Mouse (Mus musculus): ENCODE data around the gene Pex11g. TPM values are rescaled to one million over a fixed set of nuclear protein-coding genes. Genes with fewer than 3 reads are reported as not detected.

The Pex11g gene
- polyA plus RNA-seq (2016; fragmentation: Nextera tagmentation; extraction: Ambion mirVana): 4.9 and 5.1 TPM in 2 replicates

- peak; percentile 95 for ATAC-seq (ENCODE audit: insufficient number of reproducible peaks, low FRiP score)
- H3K36me3 ChIP-seq: no peaks in the 10 kb centered on the region
- H3K9me3 ChIP-seq (replicated peaks): no peaks in the 10 kb centered on the region
- WGBS: 6% methylated on average over 32 of the region's 32 CpGs
- H3K4me1 ChIP-seq (replicated peaks): 0 out of 2 replicates have a peak, but pooled peaks cover 6% of the 10 kb centered on the region
- peak within 1 kb of the TSS; percentile 74 for H3K27ac ChIP-seq (ENCODE audit: poor library complexity, severe bottlenecking)
- peak within 1 kb of the TSS; percentile 51 for H3K4me3 ChIP-seq
- no peaks in the 10 kb centered on the region for H3K27me3 ChIP-seq (replicated peaks)
- peak within 1 kb of the TSS; percentile 69 for H3K4me2 ChIP-seq
- peak within 1 kb of the TSS; percentile 75 for H3K9ac ChIP-seq
These were observed at the start of gene Pex11g for GRCm38 (mm10) chr8:3467006-3467885. Gene Pex11g, minus strand, starts transcription at chr8:3467680.

- peaks cover 5% of the 10 kb centered on the region for H3K4me1 ChIP-seq (replicated peaks)
These were observed 49.6 kb upstream of the Pex11g start for GRCm38 (mm10) chr8:3517117-3517495.

DNA sequence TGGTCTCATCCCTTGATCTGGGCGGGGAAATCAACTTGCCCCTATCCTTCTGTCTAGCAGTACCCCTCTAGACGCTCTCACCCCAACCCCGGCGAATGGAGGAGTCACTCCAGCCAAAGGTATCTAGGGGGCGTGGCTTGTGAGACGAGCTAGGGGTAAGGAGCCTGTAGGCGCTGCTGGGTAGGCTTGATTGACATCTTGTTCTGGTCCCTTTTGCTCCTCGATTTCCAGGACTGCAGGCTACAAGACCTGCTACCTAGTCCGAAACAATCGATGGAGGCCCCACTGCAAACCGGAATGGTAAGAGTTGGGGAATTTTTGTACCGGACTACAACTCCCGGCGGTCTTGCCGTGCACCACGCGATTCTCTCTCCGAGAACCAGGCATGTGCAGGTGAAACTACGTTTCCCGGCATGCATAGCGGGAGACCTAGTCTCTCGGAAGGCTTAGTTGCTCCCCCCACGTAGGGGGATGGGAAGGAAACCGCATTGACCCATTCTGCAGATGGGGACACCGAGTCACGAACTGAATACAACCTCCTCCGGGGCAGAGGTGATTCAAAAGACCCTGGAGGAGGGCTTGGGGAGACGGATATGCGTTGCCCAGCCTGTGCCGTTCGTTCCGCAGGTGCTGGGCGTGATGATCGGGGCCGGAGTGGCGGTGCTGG is 49.1 kb upstream of the Pex11g start:
- under 1% methylated on average over 36 of the region's 36 CpGs for WGBS
- peak; percentile 89 for ATAC-seq (ENCODE audit: insufficient number of reproducible peaks, low FRiP score)
- Histone ChIP-seq H3K27ac (ENCODE audit: poor library complexity, severe bottlenecking) (peak overlapping the region; percentile 48), H3K9ac (peak overlapping the region; percentile 66), H3K36me3 (peaks cover 33% of the 10 kb centered on the region), H3K4me1 (replicated peaks) (peaks cover 5% of the 10 kb centered on the region), H3K4me2 (peak overlapping the region; percentile 92), H3K9me3 (replicated peaks) (no peaks in the 10 kb centered on the region), H3K27me3 (replicated peaks) (no peaks in the 10 kb centered on the region), H3K4me3 (peak overlapping the region; percentile 72)

More at GRCm38 (mm10) chr8:3517117-3517495, 49.6 kb upstream of the Pex11g start:
- H3K9me3 ChIP-seq (replicated peaks): no peaks in the 10 kb centered on the region
- no peak for ATAC-seq (ENCODE audit: insufficient number of reproducible peaks, low FRiP score)
- H3K27me3 ChIP-seq (replicated peaks): no peaks in the 10 kb centered on the region
- peak overlapping the region; percentile 66 for H3K9ac ChIP-seq
- H3K4me3 ChIP-seq: peak overlapping the region; percentile 72
- H3K4me2 ChIP-seq: peak overlapping the region; percentile 92
- 2% methylated on average over 16 of the region's 16 CpGs for WGBS
- H3K27ac ChIP-seq (ENCODE audit: poor library complexity, severe bottlenecking): peak overlapping the region; percentile 32; the same call in 1 of the 2 replicates
- peaks cover 34% of the 10 kb centered on the region for H3K36me3 ChIP-seq

GRCm38 (mm10) chr8:3515771-3516417 is 48.4 kb upstream of the Pex11g start:
- peak overlapping the region; percentile 92 for H3K4me2 ChIP-seq
- H3K27ac ChIP-seq (ENCODE audit: poor library complexity, severe bottlenecking): peak overlapping the region; percentile 48
- no peaks in the 10 kb centered on the region for H3K27me3 ChIP-seq (replicated peaks)
- ATAC-seq (ENCODE audit: insufficient number of reproducible peaks, low FRiP score): peak; percentile 34
- peaks cover 5% of the 10 kb centered on the region for H3K4me1 ChIP-seq (replicated peaks)
- peak overlapping the region; percentile 72 for H3K4me3 ChIP-seq
- peaks cover 33% of the 10 kb centered on the region for H3K36me3 ChIP-seq
- WGBS: under 1% methylated on average over 25 of the region's 25 CpGs
- H3K9me3 ChIP-seq (replicated peaks): no peaks in the 10 kb centered on the region
- peak overlapping the region; percentile 57 for H3K9ac ChIP-seq

GRCm38 (mm10) chr8:3515260-3515671 is 47.8 kb upstream of the Pex11g start, which contains the start of gene Pnpla6:
Gene Pnpla6, plus strand, starts transcription at chr8:3515384.
- H3K4me3 ChIP-seq: peak within 1 kb of the TSS; percentile 72
- peak within 1 kb of the TSS; percentile 92 for H3K4me2 ChIP-seq
- H3K4me1 ChIP-seq (replicated peaks): peaks cover 5% of the 10 kb centered on the region
- H3K36me3 ChIP-seq: peaks cover 39% of the 10 kb centered on the region
- peak within 1 kb of the TSS; percentile 48 for H3K27ac ChIP-seq (ENCODE audit: poor library complexity, severe bottlenecking)
- under 1% methylated on average over 25 of the region's 25 CpGs for WGBS
- H3K27me3 ChIP-seq (replicated peaks): no peaks in the 10 kb centered on the region
- H3K9me3 ChIP-seq (replicated peaks): no peaks in the 10 kb centered on the region
- peak; percentile 76 for ATAC-seq (ENCODE audit: insufficient number of reproducible peaks, low FRiP score)
- H3K9ac ChIP-seq: peak within 1 kb of the TSS; percentile 57

DNA sequence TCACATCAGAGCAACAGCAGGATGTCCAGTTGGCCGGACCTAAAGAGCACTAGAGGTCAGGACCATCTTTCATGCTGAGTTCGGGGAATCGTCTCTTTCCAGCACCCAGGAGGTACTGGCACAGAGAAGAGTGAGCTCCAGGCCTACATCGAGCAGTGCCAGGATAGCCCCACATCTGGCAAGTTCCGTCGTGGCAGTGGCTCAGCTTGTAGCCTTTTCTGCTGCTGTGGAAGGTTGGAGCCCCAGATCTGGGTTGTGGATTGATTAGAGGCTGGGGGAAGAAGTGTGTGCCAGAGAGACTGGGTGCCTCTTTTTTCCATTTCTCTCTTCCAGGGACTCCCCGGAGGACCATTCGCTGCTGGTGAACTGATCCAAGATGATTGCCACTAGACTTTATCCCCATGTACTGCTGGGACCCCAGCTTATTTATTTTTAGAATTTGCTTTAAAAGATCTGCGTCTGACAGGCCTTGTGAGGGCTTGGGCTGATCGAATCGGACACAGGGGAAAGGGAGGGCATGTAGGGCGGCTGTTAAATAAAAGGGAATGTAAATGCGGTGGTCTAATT is 47.3 kb upstream of the Pex11g start:
- 32% methylated on average over 13 of the region's 13 CpGs for WGBS
- Histone ChIP-seq H3K36me3 (peaks cover 44% of the 10 kb centered on the region), H3K4me1 (replicated peaks) (peaks cover 5% of the 10 kb centered on the region), H3K9ac (peak overlapping the region; percentile 57), H3K27me3 (replicated peaks) (no peaks in the 10 kb centered on the region), H3K27ac (ENCODE audit: poor library complexity, severe bottlenecking) (no peak overlapping the region; the same call in 1 of the 2 replicates), H3K4me3 (peak overlapping the region; percentile 72), H3K4me2 (peak overlapping the region; percentile 92), H3K9me3 (replicated peaks) (no peaks in the 10 kb centered on the region)
- ATAC-seq (ENCODE audit: insufficient number of reproducible peaks, low FRiP score): no peak

GRCm38 (mm10) chr8:3507979-3508754 is 40.7 kb upstream of the Pex11g start:
- H3K36me3 ChIP-seq: peaks cover 79% of the 10 kb centered on the region
- H3K27me3 ChIP-seq (replicated peaks): no peaks in the 10 kb centered on the region
- no peak overlapping the region for H3K9ac ChIP-seq
- 88% methylated on average over 6 of the region's 6 CpGs for WGBS
- no peak overlapping the region for H3K4me3 ChIP-seq
- no peaks in the 10 kb centered on the region for H3K9me3 ChIP-seq (replicated peaks)
- no peaks in the 10 kb centered on the region for H3K4me1 ChIP-seq (replicated peaks)
- no peak for ATAC-seq (ENCODE audit: insufficient number of reproducible peaks, low FRiP score)
- no peak overlapping the region for H3K27ac ChIP-seq (ENCODE audit: poor library complexity, severe bottlenecking)
- H3K4me2 ChIP-seq: no peak overlapping the region

- Histone ChIP-seq H3K27ac (ENCODE audit: poor library complexity, severe bottlenecking) (no peak overlapping the region), H3K27me3 (replicated peaks) (no peaks in the 10 kb centered on the region), H3K36me3 (peaks cover 29% of the 10 kb centered on the region), H3K9ac (0 out of 2 replicates have a peak overlapping the region, but pooled peaks have one; percentile 18), H3K9me3 (replicated peaks) (no peaks in the 10 kb centered on the region), H3K4me1 (replicated peaks) (peaks cover 15% of the 10 kb centered on the region), H3K4me2 (no peak overlapping the region), H3K4me3 (no peak overlapping the region)
- WGBS: 71% methylated on average over 4 of the region's 4 CpGs
- no peak for ATAC-seq (ENCODE audit: insufficient number of reproducible peaks, low FRiP score)
These were observed 34.7 kb upstream of the Pex11g start for GRCm38 (mm10) chr8:3502217-3502616.

DNA sequence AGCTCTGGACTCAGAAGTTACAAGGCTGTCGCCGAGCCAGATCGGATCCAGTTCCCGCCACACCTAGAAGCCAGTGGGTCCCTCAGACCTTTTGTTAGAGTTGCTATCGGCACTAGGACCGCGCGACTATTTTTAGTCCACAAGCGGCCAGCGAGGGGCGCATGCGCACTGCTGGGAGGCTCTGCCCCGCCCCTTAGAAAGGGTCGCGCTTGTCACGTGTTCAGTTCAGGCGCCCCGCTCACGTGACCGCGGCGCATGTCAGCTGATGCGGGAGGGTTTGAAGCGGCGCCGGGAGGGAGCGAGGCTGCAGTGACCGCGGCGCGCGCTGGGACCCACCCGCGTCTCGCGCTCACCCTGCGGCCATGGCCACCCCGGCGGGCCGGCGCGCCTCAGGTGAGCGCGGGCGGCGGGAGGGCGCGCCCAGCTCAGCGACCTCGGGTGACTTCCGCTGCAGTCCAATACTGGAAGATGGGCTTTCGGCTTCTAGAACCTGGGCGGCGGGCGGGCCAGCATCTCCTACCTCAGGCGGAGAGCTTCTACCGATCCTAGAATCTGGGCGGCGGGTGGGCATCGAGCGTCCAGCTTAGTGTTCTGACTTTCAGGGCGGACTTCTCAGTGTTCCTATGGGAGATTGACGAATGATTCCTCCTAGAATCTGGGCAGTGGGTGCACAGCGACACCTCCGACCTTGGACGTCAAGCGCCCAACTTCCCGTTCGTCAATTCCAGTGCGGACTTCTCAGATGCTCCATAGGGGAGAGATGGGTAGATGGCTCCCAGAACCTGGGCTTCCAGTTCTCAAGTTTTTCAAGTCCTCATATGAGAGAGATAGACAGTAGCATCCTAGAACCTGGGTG is 33.0 kb upstream of the Pex11g start, which contains the start of gene Mcoln1:
Gene Mcoln1, plus strand, starts transcription at position 223 of the 856 bp plus-strand sequence.
- under 1% methylated on average over 70 of the region's 70 CpGs for WGBS
- peaks cover 30% of the 10 kb centered on the region for H3K36me3 ChIP-seq
- peak within 1 kb of the TSS; percentile 78 for H3K4me3 ChIP-seq
- peak within 1 kb of the TSS; percentile 86 for H3K4me2 ChIP-seq
- no peaks in the 10 kb centered on the region for H3K27me3 ChIP-seq (replicated peaks)
- peak within 1 kb of the TSS; percentile 94 for H3K27ac ChIP-seq (ENCODE audit: poor library complexity, severe bottlenecking)
- peaks cover 15% of the 10 kb centered on the region for H3K4me1 ChIP-seq (replicated peaks)
- H3K9ac ChIP-seq: peak within 1 kb of the TSS; percentile 89
- H3K9me3 ChIP-seq (replicated peaks): peaks cover 7% of the 10 kb centered on the region; the same call in 1 of the 2 replicates
- peak; percentile 96 for ATAC-seq (ENCODE audit: insufficient number of reproducible peaks, low FRiP score)

All from heart, embryonic 12.5 days (tissue).